Mouse (Mus musculus) frontal cortex, adult (tissue): Measurements from ENCODE around the gene Bdnf.

Source experiments
- ATAC-seq: cut with Nextera tagmentation; 2 replicates; pipeline ENCODE4 v1.9.2; 2017; ENCODE audit warnings: mild to moderate bottlenecking, moderate library complexity, mixed read lengths; ENCODE audit not compliant: low TSS enrichment

Bdnf gene

DNA sequence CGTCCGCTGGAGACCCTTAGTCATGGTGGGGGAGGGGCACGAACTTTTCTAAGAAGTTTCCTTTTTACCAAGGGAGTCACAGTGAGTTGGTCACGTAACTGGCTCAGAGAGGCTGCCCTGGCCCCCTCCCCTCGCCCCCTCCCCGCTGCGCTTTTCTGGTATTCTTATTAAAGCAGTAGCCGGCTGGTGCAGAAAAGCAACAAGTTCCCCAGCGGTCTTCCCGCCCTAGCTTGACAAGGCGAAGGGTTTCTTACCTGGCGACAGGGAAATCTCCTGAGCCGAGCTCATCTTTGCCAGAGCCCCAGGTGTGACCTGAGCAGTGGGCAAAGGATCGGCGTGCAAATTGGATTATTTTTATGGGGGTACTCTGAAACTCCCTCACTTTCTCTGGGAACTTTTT lies at the start of gene Bdnf:
Gene Bdnf (plus strand): TSS at position 169 of the 400 bp plus-strand sequence.
- ATAC-seq, result no peak

DNA sequence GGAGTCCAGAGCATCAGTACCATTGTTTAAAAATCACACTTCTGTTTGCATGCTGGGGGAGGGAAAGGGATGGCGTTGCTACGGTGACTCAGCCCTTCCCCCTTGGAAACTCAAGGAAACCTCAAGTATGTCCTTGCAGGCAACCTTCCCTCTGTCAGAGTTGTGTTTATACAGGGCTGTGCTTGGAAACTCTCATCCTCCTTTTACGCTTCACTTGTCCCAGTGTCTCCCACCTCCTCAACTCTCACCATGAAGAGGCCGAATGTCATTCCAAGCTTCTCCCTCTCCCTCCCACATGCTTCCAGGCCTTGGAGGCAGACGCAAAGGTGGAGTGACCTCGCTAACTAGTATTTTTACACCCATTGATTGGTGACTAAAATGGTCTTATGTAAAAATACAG lies 47.6 kb upstream of the Bdnf start:
- ATAC-seq, result no peak

- ATAC-seq, result peak; percentile 20
Observed at GRCm38 (mm10) chr2:109673509-109674455, 718 bp upstream of the Bdnf start.

GRCm38 (mm10) chr2:109675051-109675450 lies 551 bp downstream of the Bdnf start:
- ATAC-seq, result no peak

DNA sequence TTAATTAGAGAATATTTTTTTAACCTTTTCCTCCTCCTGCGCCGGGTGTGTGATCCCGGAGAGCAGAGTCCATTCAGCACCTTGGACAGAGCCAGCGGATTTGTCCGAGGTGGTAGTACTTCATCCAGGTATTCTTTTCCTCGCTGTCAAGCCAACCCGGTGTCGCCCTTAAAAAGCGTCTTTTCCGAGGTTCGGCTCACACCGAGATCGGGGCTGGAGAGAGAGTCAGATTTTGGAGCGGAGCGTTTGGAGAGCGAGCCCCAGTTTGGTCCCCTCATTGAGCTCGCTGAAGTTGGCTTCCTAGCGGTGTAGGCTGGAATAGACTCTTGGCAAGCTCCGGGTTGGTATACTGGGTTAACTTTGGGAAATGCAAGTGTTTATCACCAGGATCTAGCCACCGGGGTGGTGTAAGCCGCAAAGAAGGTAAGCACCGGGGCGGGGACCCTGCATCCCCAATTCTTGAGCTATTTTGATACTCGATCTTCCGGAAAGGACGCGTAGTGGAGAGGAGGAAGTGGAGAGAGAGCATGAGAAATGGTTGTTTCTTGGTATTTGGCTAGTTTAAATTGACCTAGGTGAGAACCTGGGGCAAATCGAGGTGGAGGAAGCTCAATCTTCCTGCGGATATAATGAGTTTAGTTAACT lies 1.6 kb downstream of the Bdnf start:
- ATAC-seq, result peak; percentile 21

DNA sequence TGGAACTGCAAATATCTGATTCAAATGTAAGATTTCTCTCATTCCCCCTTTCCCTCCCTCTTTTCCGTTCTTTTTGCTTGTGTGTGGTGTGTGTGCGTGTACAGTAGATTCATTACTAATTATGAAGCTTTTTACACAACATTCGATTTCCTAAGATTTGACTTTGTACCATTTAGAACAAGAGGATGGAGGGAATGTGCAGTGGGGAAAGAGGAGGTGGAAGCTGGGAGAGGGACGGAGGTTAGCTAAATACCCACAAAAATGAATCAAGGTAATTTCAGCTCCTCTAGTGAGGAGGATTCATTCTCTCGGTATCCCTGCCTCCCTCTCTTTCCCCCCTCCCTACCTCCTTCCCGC lies 2.1 kb downstream of the Bdnf start:
- ATAC-seq, result no peak

DNA sequence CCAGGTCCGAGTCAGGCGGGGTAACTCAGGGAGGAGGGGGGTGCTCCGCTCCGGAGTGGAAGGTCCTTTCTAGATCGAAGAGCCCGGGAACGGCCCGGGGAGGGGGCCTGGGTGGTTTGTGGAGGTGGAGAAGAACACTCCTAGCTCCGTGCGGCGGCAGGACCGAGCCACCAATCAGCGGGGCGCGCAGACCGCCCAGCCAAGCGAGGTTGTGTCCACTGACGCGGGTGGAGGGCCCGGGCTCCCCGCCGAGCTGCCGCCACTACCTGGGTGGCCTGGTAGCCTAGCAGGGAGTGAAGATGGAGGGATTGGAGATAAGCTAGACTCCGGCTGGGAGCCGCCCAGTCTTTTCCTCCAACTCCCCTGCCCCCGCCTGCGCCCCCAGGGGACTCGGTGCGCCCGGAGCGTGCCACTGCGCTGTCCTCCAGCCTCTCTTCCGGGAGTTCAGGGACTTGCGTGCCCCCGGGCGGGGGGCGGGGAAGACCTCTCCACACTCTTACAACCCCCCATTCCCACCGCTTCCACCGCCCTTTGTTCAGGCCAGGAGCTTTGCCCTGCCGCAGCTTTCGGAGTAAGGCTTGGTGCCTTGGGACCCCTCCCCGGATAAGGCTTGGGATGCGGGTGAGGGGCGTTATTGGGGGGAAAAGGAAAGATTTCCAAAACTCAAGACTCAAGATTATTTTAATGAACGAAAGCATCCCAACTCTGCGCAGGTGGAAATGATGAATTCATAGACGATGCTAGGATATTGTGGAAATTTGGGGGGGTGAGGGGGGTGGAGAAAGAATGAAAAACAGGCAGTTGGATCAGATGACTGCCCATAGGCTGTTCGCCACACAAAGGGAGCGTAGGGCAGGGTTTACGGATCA lies 3.0 kb downstream of the Bdnf start:
- peak; percentile 51 for ATAC-seq

- ATAC-seq, result peak; percentile 64
Observed at GRCm38 (mm10) chr2:109678090-109678409, 3.5 kb downstream of the Bdnf start.

DNA sequence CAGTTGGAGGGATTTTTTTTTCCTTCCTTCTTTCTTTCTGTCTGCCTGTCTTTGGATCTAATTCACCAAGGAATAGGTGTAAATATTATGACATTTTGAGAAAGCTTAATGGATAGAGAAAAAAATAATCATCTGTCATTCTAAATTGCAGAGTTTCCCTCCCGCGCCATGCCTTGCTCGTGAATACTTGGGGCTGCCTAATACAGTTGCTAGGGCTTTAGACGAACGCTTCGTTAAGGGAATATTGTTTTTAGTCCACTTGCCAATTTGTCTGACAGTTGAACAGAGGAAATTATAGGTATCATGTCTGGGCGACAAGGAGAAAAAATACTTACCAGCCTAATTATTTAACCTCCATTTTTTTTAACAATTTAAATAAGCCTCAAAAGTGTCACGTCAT lies 4.0 kb downstream of the Bdnf start:
- ATAC-seq, result no peak

- ATAC-seq, result no peak
Observed at GRCm38 (mm10) chr2:109679446-109679845, 4.9 kb downstream of the Bdnf start.

- ATAC-seq, result no peak
Observed at GRCm38 (mm10) chr2:109681071-109681470, 6.6 kb downstream of the Bdnf start.

- no peak for ATAC-seq
Observed at GRCm38 (mm10) chr2:109688661-109689060, 14.2 kb downstream of the Bdnf start.

GRCm38 (mm10) chr2:109692266-109693177 lies 18.0 kb downstream of the Bdnf start:
- ATAC-seq, result peak; percentile 73

- ATAC-seq, result peak; percentile 55
Observed at GRCm38 (mm10) chr2:109693178-109694115, 18.9 kb downstream of the Bdnf start.

DNA sequence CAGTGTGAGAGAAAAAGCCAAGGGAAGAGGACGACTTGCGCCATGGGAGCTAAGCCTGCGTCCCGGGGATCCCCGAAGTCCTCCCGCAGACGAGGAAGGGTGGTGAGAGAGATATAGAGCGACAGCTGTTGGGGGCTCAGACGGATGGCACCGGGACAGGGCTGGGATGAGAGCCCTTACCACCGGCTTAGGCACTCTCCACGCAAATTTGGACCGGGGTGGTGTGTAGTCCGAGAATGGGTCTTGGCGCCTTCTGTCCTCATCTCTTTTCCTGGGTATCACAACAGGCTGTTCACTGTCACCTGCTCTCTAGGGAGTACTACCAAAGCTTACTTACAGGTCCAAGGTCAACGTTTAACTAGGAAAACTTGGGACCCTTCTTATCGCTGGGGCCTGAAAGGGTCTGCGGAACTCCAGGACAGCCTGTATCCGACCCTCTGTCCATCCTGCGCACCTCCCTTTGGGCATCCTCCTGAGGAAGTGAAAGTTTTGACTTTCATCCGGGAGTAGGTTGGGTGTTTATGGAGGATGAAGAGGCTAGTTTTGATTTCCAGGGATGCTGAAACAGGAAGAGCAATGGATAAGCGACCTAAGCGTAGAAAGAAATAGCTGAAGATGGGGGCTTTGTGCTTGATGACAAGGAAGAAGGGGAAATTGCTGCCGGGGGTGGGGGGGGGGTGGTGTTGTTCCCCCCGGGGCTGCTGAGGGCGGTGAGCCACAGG lies 19.8 kb downstream of the Bdnf start:
- peak; percentile 13; the same call in 1 of the 2 replicates for ATAC-seq

GRCm38 (mm10) chr2:109694838-109695225 lies 20.3 kb downstream of the Bdnf start:
- ATAC-seq, result peak; percentile 57

DNA sequence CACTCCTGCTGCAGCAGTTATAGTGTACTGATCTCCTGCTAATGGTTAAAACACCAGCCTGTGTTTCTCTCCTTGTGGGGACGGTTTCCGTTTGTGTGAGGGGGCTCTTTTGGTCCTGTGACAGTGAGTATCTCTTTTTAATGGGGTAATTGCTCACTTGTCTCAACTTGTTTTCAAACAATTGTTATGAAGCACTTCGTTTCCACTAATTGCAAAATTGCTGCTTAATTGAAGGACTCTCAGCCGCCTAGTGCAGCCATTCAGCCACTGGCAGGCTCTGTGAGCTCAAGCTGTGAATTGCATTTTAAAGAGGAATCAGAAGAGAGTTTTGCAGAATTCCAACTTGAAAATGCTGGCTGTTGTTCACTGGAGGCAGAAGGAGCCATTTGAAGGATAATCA lies 22.7 kb downstream of the Bdnf start:
- no peak for ATAC-seq

DNA sequence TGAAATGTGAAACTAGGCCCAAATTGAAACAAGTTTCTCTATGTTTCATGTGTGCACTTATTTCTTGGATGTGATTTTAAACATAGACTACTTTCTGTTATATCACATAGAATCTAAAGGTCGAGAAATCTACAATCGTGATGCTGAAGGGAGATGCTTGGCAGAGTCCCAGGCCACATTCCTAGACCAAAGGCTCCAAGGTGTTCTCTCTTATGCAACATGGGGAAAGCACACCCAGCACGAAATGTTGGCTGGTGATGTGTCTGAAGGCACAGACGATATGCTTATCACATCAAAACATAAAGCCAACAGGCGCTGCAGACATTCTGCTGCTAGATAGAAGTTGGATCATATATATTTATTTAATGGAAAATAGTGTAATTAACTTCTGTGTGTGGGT lies 25.8 kb downstream of the Bdnf start:
- no peak for ATAC-seq

GRCm38 (mm10) chr2:109703588-109703987 lies 29.1 kb downstream of the Bdnf start:
- no peak for ATAC-seq
